Mouse (Mus musculus) limb, embryonic 13.5 days (tissue): ENCODE results near the gene Ubqln1. TPM values are rescaled to one million over a fixed set of nuclear protein-coding genes. Genes with fewer than 3 reads are reported as not detected.
A peak's percentile ranks its signal among the peaks of the same experiment; 100 is the strongest.
"Not testable (repeated sequence)": the region's sequence is repeated elsewhere in the genome, so short reads cannot be mapped to it uniquely, and the experiment has no call there.

Experiments
- ATAC-seq: fragments of 200-750 bp; cut with Nextera tagmentation; 2 replicates; pipeline ENCODE4 v1.8.0; 2017; ENCODE audit warnings: low read depth, moderate number of reproducible peaks, moderate TSS enrichment; ENCODE audit not compliant: low FRiP score
- H3K27ac ChIP-seq: fragments of 300-500 bp; sonication (generic); 2 replicates; pipeline ENCODE4 v1.5.1; 2015; ENCODE audit warnings: inconsistent platforms, mild to moderate bottlenecking, moderate library complexity
- H3K27me3 ChIP-seq: fragments of 300-500 bp; sonication (generic); 2 replicates; pipeline ENCODE4 v1.6.1; 2015; ENCODE audit warnings: mild to moderate bottlenecking, inconsistent platforms
- H3K36me3 ChIP-seq: fragments of 300-500 bp; sonication (generic); 2 replicates; pipeline ENCODE4 v1.6.1; 2015; ENCODE audit warnings: inconsistent platforms, mild to moderate bottlenecking, moderate library complexity
- H3K4me1 ChIP-seq: fragments of 300-500 bp; sonication (generic); 2 replicates; pipeline ENCODE4 v1.6.1; 2015; ENCODE audit warnings: inconsistent platforms
- H3K4me2 ChIP-seq: fragments of 300-500 bp; sonication (generic); replicated peaks from 2 replicates; pipeline ENCODE4 v1.6.1; 2015; ENCODE audit warnings: inconsistent platforms, mild to moderate bottlenecking, moderate library complexity
- H3K4me3 ChIP-seq: fragments of 300-500 bp; sonication (generic); 2 replicates; pipeline ENCODE4 v1.5.1; 2015; ENCODE audit warnings: moderate library complexity, mild to moderate bottlenecking, inconsistent platforms
- H3K9ac ChIP-seq: fragments of 300-500 bp; sonication (generic); 2 replicates; pipeline ENCODE4 v1.6.1; 2015; ENCODE audit warnings: mild to moderate bottlenecking, inconsistent platforms
- H3K9me3 ChIP-seq: fragments of 300-500 bp; sonication (generic); 2 replicates; pipeline ENCODE4 v1.6.1; 2016; ENCODE audit warnings: inconsistent platforms
- WGBS: fragments of 180-500 bp; shearing (Covaris S2); methylation state at CpG from one replicate; pipeline ENCODE4 v1.1.7; 2015; 5-methylcytosine and 5-hydroxymethylcytosine counted together
- polyA plus RNA-seq: library from polyadenylated mRNA; unstranded; fragments of >200 nt; fragmentation: Nextera tagmentation; extraction: Ambion mirVana; gene quantifications from 2 replicates; pipeline ENCODE4 v1.2.1, GENCODE M21; 2015

Gene Ubqln1
- polyA plus RNA-seq, 1 experiment from 2014 or later = 101 TPM

DNA sequence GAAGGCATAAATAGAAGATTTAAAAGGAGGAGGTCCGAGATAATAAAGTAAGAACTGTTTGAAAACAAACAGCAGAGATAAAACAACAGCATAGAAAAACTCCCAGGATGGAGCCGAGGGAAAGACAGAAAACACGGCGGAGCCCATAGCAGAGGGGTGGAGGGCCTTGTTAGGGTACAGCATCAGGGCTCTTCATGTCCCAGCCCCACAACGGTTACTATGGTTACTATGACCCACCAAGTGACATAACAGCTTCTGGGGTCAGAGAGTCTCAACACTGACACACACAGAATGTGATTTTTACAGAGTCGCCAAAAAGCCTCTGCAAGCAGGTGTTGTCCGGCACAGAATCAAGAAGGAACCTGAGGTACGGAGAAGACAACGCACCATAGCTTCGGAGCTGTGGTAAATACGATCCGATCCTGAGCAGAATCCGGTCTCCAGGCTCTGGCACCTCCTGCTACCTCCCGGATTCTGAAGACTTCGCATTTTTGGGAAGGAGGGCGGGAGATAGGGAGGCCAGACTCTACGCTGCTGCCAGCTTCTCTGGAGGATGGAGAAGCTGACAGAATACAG is 67.1 kb downstream of the Ubqln1 start:
- Histone ChIP-seq H3K4me2 (peak overlapping the region; percentile 69), H3K4me1 (peaks cover 10% of the 10 kb centered on the region; the same call in 1 of the 2 replicates), H3K9me3 (peaks cover 5% of the 10 kb centered on the region; the same call in 1 of the 2 replicates), H3K36me3 (no peaks in the 10 kb centered on the region), H3K9ac (peak overlapping the region; percentile 46; the same call in 1 of the 2 replicates), H3K4me3 (peak overlapping the region; percentile 44), H3K27me3 (no peaks in the 10 kb centered on the region), H3K27ac (no peak overlapping the region)
- peak; percentile 90 for ATAC-seq
- WGBS = under 1% methylated on average over 17 of the region's 17 CpGs

DNA sequence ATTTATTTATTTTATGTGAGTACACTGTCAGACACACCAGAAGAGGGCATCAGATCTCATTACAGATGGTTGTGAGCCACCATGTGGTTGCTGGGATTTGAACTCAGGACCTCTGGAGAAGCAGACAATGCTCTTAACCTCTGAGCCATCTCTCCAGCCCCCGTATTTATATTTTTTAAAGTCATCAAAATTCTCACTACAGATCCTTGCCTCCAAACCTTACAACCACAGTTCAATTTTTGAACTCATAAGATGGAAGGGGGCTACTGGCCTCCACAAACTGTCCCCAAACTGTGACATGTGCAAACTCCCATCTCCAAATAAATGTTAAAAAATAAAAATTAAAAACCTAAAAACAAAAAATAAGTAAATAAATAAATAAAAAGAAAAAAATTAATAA is 67.7 kb downstream of the Ubqln1 start:
- H3K9ac ChIP-seq = no peak overlapping the region
- ATAC-seq = no peak
- H3K4me2 ChIP-seq = no peak overlapping the region
- peaks cover 10% of the 10 kb centered on the region; the same call in 1 of the 2 replicates for H3K4me1 ChIP-seq
- no peaks in the 10 kb centered on the region for H3K36me3 ChIP-seq
- H3K4me3 ChIP-seq = no peak overlapping the region
- no peak overlapping the region for H3K27ac ChIP-seq
- peaks cover 5% of the 10 kb centered on the region; the same call in 1 of the 2 replicates for H3K9me3 ChIP-seq
- H3K27me3 ChIP-seq = no peaks in the 10 kb centered on the region
- WGBS = 76% methylated on average over 1 of the region's 1 CpGs

DNA sequence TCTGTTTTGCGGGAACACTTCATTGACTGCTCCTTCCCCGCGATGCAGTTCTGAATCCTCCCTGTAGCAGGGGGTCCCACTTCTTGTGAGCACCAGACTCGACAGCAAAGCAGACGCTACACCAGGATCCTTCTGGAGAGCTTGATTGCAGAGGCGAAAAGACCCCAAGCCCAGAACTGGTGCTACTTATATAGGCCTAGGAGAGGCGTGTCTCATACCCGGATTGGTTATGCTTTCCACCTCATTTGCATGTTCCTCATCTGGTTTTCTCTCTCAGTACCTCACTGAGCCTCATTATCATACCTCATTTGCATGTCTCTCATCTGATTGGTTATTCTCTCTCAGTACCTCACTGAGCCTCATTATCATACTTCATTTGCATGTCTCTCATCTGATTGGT is 68.8 kb downstream of the Ubqln1 start:
- not testable (repeated sequence) for H3K4me3 ChIP-seq, H3K4me1 ChIP-seq, H3K9me3 ChIP-seq, H3K27ac ChIP-seq, ATAC-seq, H3K36me3 ChIP-seq, H3K27me3 ChIP-seq, H3K9ac ChIP-seq, H3K4me2 ChIP-seq
- 94% methylated on average over 8 of the region's 8 CpGs for WGBS

DNA sequence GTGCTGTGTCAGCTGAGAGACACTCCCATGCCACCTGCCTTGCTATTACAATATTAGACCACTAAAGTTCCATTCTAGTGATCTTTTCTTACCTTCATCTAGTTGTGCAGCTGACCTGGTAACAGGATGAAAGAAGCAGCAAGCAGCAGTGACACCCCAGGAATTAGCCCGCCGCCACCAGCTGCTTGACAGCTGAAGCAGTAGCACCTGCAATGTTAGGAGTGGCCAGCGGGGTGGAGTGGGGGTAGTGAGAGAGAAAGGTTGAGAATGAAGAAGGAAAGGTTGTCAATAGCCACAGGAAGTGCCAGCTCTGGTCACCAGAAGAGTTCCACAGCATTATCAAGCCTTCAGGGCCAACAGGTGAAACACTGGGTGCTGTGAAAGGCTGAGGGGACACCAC is 83.8 kb downstream of the Ubqln1 start:
- Histone ChIP-seq H3K4me2 (no peak overlapping the region), H3K9me3 (peaks cover 6% of the 10 kb centered on the region; the same call in 1 of the 2 replicates), H3K27ac (no peak overlapping the region), H3K4me3 (no peak overlapping the region), H3K27me3 (no peaks in the 10 kb centered on the region), H3K36me3 (peaks cover 4% of the 10 kb centered on the region; the same call in 1 of the 2 replicates), H3K4me1 (peaks cover 9% of the 10 kb centered on the region), H3K9ac (no peak overlapping the region)
- 50% methylated on average over 3 of the region's 3 CpGs for WGBS
- ATAC-seq = no peak

DNA sequence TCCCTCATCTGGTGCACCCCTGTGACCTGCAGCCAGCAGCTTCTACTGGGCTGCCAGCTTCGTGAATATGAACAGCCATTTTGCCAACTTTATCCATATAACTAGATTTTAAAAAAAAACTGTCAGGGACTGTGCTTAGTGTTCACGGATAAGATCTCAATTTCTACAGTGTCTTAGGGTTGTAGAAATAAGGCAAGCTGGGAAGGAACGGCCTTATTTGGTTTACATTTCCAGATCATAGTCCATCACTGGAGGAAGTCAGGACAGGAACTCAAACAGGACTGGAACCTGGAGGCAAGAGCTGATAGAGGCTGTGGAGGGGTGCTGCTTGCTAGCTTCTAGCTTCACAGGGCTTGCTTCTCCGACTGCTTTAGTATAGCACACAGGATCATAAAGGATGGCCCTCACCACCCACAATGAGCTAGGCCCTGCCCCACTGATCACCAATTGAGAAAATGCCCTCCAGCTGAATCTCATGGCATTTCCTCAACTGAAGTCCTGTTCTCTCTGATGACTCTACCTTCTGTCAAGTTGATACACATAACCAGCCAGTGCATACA is 85.7 kb downstream of the Ubqln1 start:
- H3K4me3 ChIP-seq = peak overlapping the region; percentile 99
- peaks cover 23% of the 10 kb centered on the region for H3K4me1 ChIP-seq
- WGBS = 30% methylated on average over 4 of the region's 4 CpGs
- H3K27me3 ChIP-seq = no peaks in the 10 kb centered on the region
- H3K27ac ChIP-seq = peak overlapping the region; percentile 99
- peaks cover 8% of the 10 kb centered on the region for H3K36me3 ChIP-seq
- H3K4me2 ChIP-seq = peak overlapping the region; percentile 77
- H3K9ac ChIP-seq = peak overlapping the region; percentile 99
- H3K9me3 ChIP-seq = no peaks in the 10 kb centered on the region; the same call in 1 of the 2 replicates
- ATAC-seq = no peak

DNA sequence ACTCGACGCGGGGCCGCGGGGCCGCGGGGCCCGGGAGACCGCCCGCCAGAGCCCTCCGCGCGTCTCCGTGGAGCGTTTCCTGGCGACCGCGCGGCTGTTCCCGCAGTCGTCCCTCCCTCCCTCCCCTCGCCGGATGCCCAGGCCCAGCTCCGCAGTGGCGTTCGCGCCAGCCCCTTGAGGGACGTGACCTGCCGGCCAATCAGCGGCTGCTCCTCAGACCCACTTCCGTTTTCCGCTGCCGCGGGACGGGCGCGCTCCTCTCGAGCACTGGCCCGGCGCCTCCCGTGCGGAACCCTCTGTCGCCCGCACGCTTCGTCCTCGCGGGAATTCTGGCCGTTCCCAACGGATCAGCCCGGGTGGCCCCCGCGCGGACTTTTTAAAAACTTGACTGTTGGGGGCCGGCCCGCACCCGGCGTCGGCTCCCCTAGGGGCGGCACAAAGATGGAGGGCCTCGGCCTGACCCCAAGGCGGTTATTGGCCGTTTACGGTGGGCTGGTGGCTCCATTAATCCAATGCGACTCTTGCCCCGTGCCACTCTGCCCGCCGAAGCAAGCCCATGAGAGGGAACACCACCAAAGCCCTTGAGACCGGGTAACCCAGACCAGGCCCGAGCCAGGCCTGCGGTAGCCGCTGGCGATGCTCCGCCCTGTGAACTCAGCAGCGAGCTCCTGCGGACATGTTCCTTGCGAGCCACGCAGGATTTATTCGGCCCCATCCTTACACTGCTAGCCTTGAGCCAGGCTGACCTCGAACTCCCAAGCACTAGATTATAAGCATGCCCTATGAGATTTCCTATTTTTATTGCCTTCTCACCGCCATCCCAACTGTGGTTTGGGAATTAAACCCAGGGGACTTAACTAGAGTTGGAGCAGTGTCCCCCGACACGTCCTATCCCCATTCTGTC is 86.4 kb downstream of the Ubqln1 start:
- H3K4me1 ChIP-seq = peaks cover 30% of the 10 kb centered on the region
- H3K4me3 ChIP-seq = peak overlapping the region; percentile 99
- H3K27me3 ChIP-seq = no peaks in the 10 kb centered on the region
- H3K9me3 ChIP-seq = no peaks in the 10 kb centered on the region
- H3K9ac ChIP-seq = peak overlapping the region; percentile 99
- peaks cover 8% of the 10 kb centered on the region for H3K36me3 ChIP-seq
- WGBS = under 1% methylated on average over 82 of the region's 83 CpGs
- H3K4me2 ChIP-seq = peak overlapping the region; percentile 77
- peak; percentile 97 for ATAC-seq
- peak overlapping the region; percentile 99 for H3K27ac ChIP-seq

DNA sequence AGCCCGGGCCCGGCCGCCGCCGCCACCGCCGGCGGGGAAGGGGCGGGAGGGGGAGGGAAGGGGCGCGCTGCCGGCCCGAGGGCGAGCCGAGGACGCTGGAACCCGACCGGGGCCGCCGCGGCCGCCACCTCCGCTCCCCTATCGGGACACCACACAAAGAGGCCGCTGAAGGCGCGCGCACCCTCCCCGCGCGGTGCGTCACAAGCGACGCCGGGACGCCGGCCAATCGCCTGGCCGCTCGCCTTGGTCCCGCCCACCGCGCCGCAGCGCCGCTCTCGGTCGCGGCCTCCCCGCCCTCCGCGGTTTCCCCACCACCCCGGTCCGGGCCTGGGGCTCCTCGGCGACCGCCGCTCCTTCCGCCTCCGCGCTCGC is 87.1 kb downstream of the Ubqln1 start, which contains the start of gene Hnrnpa0:
TSS of gene Hnrnpa0 (minus strand) at position 161 of the 372 bp plus-strand sequence.
- H3K9ac ChIP-seq = peak within 1 kb of the TSS; percentile 99
- peak; percentile 94 for ATAC-seq
- H3K27ac ChIP-seq = peak within 1 kb of the TSS; percentile 99
- peaks cover 36% of the 10 kb centered on the region for H3K4me1 ChIP-seq
- H3K27me3 ChIP-seq = no peaks in the 10 kb centered on the region
- peak within 1 kb of the TSS; percentile 77 for H3K4me2 ChIP-seq
- 1% methylated on average over 25 of the region's 62 CpGs for WGBS
- peak within 1 kb of the TSS; percentile 99 for H3K4me3 ChIP-seq
- peaks cover 8% of the 10 kb centered on the region for H3K36me3 ChIP-seq
- no peaks in the 10 kb centered on the region for H3K9me3 ChIP-seq

DNA sequence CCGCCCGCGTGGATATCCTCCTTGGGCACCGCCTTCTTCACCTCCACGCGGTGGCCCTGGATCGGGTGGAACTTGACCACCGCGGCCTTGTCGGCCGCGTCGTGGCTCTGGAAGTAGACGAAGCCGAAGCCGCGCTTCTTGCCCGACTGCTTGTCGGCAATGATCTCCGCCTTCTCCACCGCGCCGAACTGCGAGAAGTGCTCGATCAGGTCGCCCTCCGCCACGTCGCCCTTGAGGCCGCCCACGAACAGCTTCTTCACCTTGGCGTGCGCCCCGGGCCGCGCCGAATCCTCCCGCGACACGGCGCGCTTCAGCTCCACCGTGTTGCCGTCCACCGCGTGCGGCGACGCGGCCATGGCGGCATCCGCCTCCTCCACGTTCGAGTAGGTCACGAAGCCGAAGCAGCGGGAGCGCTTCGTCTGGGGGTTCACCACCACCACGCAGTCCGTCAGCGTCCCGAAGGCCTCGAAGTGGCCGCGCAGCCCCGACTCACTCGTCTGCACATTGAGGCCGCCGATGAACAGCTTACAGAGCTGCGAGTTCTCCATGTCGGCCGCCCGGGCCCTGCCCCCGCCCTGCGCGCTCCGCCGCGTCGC is 87.6 kb downstream of the Ubqln1 start:
- H3K27ac ChIP-seq = peak overlapping the region; percentile 99
- H3K4me1 ChIP-seq = peaks cover 41% of the 10 kb centered on the region
- H3K9ac ChIP-seq = peak overlapping the region; percentile 99
- under 1% methylated on average over 79 of the region's 81 CpGs for WGBS
- ATAC-seq = peak; percentile 33
- H3K4me2 ChIP-seq = peak overlapping the region; percentile 73
- peak overlapping the region; percentile 99 for H3K4me3 ChIP-seq
- no peaks in the 10 kb centered on the region for H3K27me3 ChIP-seq
- H3K36me3 ChIP-seq = peaks cover 8% of the 10 kb centered on the region
- H3K9me3 ChIP-seq = no peaks in the 10 kb centered on the region

DNA sequence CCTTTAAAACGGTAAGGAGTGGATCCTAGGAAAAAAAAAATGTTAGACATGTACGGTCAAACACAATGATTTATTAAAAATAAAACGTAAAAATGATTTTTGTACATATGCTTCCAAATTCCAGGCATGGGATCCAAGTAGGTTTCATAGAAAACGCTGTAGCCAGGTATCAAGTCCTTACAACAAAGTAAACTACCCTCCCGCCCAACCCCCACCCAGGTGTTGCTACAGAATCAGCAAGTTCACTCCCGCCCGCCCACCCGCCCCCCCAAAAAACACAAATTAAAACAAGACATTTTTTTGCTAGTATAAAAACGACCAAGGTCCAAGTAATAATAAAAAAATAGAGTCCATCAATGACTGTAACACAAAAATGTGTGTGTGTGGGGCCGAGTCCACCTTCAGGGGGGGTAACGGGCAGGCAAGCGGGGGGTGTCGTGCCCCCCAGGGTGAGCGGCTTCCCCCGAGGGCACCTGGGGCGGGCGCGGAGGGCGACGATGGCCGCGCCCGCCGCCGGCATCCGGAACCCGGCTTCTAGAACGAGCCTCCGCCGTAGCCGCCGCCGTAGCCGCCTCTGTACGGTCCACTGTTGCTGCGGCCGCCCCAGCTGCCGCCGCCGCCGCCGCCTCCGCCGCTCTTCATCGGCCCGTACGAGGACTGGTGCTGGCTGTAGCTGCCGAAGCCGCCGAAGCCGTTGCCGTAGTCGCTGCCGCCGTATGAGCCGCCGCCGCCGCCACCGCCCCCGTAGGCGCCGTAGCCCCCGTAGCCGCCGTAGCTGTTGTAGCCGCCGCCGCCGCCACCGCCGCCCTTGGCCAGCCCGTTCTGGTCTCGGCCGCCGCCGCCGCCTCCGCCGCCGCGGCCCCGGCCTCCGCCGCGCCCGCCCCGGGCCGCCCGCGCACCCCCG is 88.3 kb downstream of the Ubqln1 start:
- no peaks in the 10 kb centered on the region for H3K27me3 ChIP-seq
- H3K27ac ChIP-seq = peak overlapping the region; percentile 99
- ATAC-seq = no peak
- H3K4me3 ChIP-seq = peak overlapping the region; percentile 99
- H3K9me3 ChIP-seq = no peaks in the 10 kb centered on the region
- H3K4me1 ChIP-seq = peaks cover 41% of the 10 kb centered on the region
- under 1% methylated on average over 72 of the region's 92 CpGs for WGBS
- peak overlapping the region; percentile 73 for H3K4me2 ChIP-seq
- H3K9ac ChIP-seq = peak overlapping the region; percentile 99
- H3K36me3 ChIP-seq = peaks cover 8% of the 10 kb centered on the region
